Mouse (Mus musculus) lung, postnatal 0 days (tissue): ENCODE data around the gene Lix1l.

Experiments
- CTCF ChIP-seq: IDR thresholded peaks from 2 replicates; pipeline ENCODE4 v1.5.1; 2016; ENCODE audit warnings: antibody characterized with exemption, mild to moderate bottlenecking
- EP300 ChIP-seq: IDR thresholded peaks from 2 replicates; pipeline ENCODE4 v1.6.1; 2016; ENCODE audit warnings: antibody characterized with exemption, mild to moderate bottlenecking, control low read depth

GRCm38 (mm10) chr3:96581771-96582515, 19.0 kb upstream of the Lix1l start:
- no peak for TF ChIP-seq EP300
- TF ChIP-seq CTCF = no peak
